Mouse (Mus musculus) T-helper 17 cell (primary cell): ENCODE results near the gene Hspg2.

ENCODE experiments used
- in situ Hi-C, 2 experiments: fragments of 300-600 bp; cut with MboI, MseI; formaldehyde crosslinking; loops; 1 replicate in 1 of 2; 2 replicates in 1 of 2; pipeline ENCODE4 v1.15.1; 2025; ENCODE audit warnings: high pct_unique_total_duplicates in 2 of 2

The Hspg2 gene

GRCm38 (mm10) chr4:137479757-137480156 is 11.2 kb downstream of the Hspg2 start:
- in situ Hi-C loops: no loop called here

DNA sequence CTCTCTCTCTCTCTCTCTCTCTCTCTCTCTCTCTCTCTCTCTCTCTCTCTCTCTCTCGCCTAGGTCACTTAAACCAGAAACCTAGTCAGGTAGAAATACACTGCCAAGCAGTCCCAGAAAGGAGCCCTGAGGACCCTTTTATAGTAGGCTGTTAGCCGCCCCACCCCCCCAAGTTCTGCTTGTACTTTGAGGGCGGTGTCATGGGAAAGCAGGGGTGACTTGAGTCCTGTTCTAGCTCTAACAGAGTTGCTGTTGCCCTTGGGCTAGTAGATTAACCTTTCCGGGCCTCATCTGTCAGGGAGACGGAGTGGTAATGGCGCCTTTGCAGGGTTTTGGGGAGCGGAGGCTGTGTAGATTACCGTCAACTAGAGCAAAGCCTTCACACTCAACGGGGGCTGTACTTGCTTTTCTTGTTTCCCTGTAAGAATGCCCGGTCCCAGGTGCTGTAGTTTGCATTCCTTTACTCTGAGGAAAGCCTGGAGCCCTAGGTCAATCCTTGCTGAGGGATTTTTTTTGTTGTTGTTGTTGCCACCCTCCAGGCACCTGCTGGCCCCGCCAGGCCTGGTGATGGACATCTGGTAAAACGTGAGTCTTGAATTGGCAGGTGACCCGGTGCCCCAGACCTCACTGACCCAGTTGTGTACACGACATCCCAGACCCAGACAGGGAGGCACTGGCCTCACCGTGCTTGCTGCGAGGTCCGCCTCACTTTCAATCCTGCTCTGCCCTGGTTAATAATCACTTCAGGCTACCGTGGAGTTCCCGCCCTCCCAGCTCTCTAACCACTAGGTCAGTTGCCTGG is 11.8 kb downstream of the Hspg2 start:
- in situ Hi-C loops: no loop called here

GRCm38 (mm10) chr4:137480993-137481340 is 12.4 kb downstream of the Hspg2 start:
- in situ Hi-C loops: no loop called here

DNA sequence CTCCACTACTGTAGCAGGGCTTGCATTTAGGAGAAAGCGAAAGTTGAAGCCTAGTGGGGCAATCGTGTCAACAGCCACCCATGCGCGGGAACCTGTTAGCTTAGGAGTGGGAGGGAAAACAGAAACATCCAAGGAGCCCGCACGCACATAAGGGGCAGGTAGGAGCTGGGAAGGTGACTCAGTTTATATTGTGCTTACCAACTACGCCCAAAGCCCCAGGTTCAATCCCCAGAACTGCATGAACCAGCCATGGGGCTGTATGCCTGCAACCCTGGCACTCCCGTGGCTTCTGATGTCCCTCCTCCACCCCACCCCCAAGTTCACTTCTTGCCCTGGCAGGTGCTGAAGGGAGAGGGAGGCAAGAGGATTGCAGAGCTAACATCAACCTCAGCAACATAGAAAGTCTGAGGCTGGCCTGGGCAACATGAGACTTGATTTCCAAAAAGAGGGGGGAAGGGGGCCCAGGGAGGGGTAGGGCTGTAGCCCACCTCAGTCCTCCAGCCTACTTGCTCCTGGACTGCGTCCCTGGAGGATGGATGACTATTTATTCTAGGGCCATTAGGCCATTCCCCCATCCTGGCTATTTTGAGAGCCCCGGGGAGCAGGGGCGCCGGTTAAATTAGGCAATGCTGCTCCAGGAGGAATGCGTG is 12.9 kb downstream of the Hspg2 start:
- in situ Hi-C loops: no loop called here

- in situ Hi-C loops: no loop called here
Observed at GRCm38 (mm10) chr4:137483871-137484270, 15.3 kb downstream of the Hspg2 start.

- in situ Hi-C loops: no loop called here
Observed at GRCm38 (mm10) chr4:137484586-137484985, 16.0 kb downstream of the Hspg2 start.

GRCm38 (mm10) chr4:137485258-137485960 is 16.8 kb downstream of the Hspg2 start:
- in situ Hi-C loops: no loop called here

DNA sequence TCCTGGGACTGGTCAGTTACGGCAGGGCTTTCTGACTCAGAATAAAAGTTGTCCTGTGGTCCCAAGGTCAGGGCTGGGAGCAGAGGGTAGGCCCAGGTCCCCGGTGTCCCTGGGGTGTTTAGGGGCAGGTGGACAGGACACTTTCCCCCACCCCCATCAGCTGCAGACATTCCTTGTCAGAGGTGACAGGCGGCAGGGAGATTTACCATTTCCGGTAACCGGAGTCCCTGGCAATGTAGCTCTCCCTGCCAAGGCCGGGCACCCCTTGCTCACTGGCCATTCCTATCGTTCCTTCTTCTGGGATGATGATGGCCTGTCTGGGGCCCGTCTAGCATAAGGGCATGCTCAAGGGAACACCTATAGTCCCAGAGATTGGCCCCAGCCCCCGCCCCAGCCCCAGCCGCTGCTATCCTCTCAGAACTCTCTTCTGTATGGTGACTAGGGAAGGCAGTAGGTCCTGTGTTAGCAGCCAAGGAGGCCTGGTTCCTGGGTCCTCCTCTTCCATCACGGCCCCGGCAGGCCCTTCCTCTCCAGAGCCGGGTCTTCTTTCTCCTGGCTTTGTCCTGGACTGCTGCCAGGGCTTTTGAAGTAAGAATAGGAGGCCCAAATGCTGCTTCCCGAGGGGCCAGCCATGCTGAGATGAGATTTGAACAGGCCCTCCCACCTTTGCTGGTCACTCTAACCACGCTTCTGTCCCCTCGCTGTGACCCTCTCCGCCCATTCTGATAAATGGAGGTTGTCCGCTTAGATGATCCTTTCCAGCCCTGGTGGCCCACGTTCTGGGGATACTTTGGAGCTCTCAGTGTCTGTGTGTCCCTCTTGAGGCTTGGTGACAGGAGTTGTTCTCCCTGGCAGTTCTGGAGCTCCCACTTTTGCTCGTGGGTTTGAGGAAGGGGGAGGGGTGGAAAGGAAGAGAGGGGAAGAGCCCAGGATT is 17.8 kb downstream of the Hspg2 start:
- in situ Hi-C loops: no loop called here

- in situ Hi-C loops: no loop called here
Observed at GRCm38 (mm10) chr4:137487286-137488000, 18.9 kb downstream of the Hspg2 start.

DNA sequence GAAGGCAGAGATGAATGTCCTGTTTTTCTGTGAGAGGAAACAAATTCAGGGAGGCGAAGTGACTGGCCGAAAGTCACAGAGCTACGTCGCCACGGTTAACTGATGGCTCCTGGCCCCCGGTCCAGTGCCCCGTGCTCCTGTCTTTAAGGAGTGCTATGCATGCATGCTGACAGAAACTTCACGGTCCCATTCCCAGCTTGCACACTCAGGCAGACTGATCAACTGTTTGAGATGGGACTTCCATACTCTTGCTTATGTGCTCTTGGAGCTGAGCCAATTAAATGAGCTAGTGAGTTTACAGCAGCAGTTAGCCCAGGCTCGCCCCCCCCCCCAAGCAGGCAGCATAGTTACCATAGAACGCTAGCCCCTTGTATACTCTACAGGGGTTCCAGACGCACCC is 19.5 kb downstream of the Hspg2 start:
- in situ Hi-C loops: no loop called here

- in situ Hi-C loops: no loop called here
Observed at GRCm38 (mm10) chr4:137488571-137489303, 20.2 kb downstream of the Hspg2 start.

GRCm38 (mm10) chr4:137489996-137490395 is 21.4 kb downstream of the Hspg2 start:
- in situ Hi-C loops: no loop called here

GRCm38 (mm10) chr4:137492563-137492962 is 24.0 kb downstream of the Hspg2 start:
- in situ Hi-C loops: no loop called here

DNA sequence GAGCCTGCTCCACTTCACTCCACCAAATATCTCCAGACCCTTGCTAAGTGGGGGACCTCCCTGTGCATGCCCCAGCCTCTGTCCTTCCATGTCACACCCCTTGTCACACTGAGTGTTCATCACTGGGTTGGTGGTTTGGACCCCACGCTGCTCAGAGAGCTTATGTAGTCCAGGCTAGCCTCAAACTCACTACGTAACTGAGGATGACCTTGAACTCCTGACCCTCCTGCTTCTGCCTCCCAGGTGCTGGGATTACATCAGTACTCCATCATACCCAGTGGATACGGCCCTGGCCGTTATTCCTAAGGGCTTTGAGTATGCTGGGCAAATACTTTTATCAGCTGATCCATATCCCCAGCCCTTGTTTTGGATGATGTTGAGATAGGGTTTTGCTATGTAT is 24.6 kb downstream of the Hspg2 start:
- in situ Hi-C loops: no loop called here

- in situ Hi-C loops: no loop called here
Observed at GRCm38 (mm10) chr4:137494751-137495500, 26.4 kb downstream of the Hspg2 start.

GRCm38 (mm10) chr4:137495501-137496100 is 27.0 kb downstream of the Hspg2 start:
- in situ Hi-C loops: no loop called here

DNA sequence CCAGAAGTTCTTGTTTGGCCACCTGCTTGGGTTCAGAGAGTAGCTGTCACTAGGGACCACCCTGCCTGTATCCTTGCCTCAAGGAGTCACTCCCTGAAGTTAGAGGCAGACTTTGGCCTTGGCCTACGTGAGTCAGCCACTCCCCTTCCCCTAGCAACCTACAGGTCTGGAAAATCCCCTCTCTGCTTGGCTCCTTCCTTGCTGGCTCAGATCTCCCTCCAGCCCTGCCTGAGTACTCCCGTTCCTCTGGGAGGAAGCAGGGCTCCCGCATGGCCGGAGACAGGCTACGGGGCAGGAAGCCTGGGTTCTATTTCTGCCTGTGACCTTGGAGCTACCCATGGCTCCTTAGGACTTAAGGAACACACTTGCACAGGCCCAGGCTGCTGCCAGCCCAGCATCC is 28.8 kb downstream of the Hspg2 start:
- in situ Hi-C loops: no loop called here

GRCm38 (mm10) chr4:137497892-137498722 is 29.5 kb downstream of the Hspg2 start:
- in situ Hi-C loops: no loop called here
